Mouse (Mus musculus): Measurements from ENCODE around the gene Slc22a13.

DNA sequence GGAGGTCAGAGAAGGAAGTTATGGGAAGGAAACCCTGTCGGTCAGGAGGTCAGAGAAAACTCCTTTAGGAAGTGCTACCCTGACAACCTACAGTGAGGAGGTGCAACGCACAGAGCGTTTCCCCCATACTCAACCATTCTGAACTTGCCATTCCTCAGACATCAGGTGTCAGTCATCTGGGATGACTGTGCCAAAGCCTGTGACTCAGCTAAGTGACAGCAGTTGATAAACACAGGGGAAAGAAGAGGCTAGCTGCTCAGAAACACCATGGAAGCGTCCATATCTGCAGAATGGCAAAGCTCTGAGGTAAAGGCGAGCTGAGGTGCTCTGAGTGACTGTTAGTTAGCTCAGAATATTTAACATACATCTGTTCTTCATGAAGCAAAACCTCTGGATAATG, 49.2 kb upstream of the Slc22a13 start:
- no peak for TF ChIP-seq POLR2A (IDR thresholded peaks at IDR 0.05; ENCODE audit: insufficient read depth, low read depth, low read length)
- no peak for TF ChIP-seq CTCF (IDR thresholded peaks at IDR 0.05; ENCODE audit: insufficient read depth, low read depth, low read length)

Data from olfactory bulb, adult 2 months (tissue).